Mouse (Mus musculus): ENCODE results near the gene Sphk1. TPM values are rescaled to one million over a fixed set of nuclear protein-coding genes. Genes with fewer than 3 reads are reported as not detected.

Sphk1 gene
- polyA plus RNA-seq, 1 experiment from 2014 or later, result 15.3 TPM

GRCm38 (mm10) chr11:116532810-116533338, 2.1 kb downstream of the Sphk1 start:
- Histone ChIP-seq H3K4me2 (ENCODE audit: low read depth, low read length) (peak overlapping the region; percentile 97), H3K9me3 (replicated peaks; ENCODE audit: control insufficient read depth, low read length) (no peaks in the 10 kb centered on the region), H3K9ac (ENCODE audit: low read length) (peak overlapping the region; percentile 78), H3K27ac (ENCODE audit: low read length) (peak overlapping the region; percentile 74), H3K36me3 (ENCODE audit: control insufficient read depth, insufficient read depth, low read length) (no peaks in the 10 kb centered on the region), H3K27me3 (ENCODE audit: control insufficient read depth, insufficient read depth, low read length) (peaks cover 9% of the 10 kb centered on the region), H3K4me1 (ENCODE audit: control insufficient read depth, insufficient read depth, low read length) (peaks cover 35% of the 10 kb centered on the region), H3K4me3 (replicated peaks; ENCODE audit: low read length) (peak overlapping the region; percentile 65)
- ATAC-seq (ENCODE audit: insufficient read depth, low FRiP score), result peak; percentile 76
- WGBS, result under 1% methylated on average over 50 of the region's 50 CpGs

- ATAC-seq (ENCODE audit: insufficient read depth, low FRiP score), result peak; percentile 38; the same call in 1 of the 2 replicates
- WGBS, result under 1% methylated on average over 63 of the region's 63 CpGs
- Histone ChIP-seq H3K27me3 (ENCODE audit: control insufficient read depth, insufficient read depth, low read length) (peaks cover 9% of the 10 kb centered on the region), H3K36me3 (ENCODE audit: control insufficient read depth, insufficient read depth, low read length) (no peaks in the 10 kb centered on the region), H3K27ac (ENCODE audit: low read length) (peak overlapping the region; percentile 74), H3K4me2 (ENCODE audit: low read depth, low read length) (peak overlapping the region; percentile 97), H3K4me1 (ENCODE audit: control insufficient read depth, insufficient read depth, low read length) (peaks cover 35% of the 10 kb centered on the region), H3K9ac (ENCODE audit: low read length) (peak overlapping the region; percentile 78), H3K4me3 (replicated peaks; ENCODE audit: low read length) (peak overlapping the region; percentile 65), H3K9me3 (replicated peaks; ENCODE audit: control insufficient read depth, low read length) (no peaks in the 10 kb centered on the region)
These were observed 2.8 kb downstream of the Sphk1 start for GRCm38 (mm10) chr11:116533341-116534153.

- H3K27ac ChIP-seq (ENCODE audit: low read length), result no peak overlapping the region
- H3K4me2 ChIP-seq (ENCODE audit: low read depth, low read length), result peak overlapping the region; percentile 97
- H3K27me3 ChIP-seq (ENCODE audit: control insufficient read depth, insufficient read depth, low read length), result peaks cover 9% of the 10 kb centered on the region
- H3K36me3 ChIP-seq (ENCODE audit: control insufficient read depth, insufficient read depth, low read length), result no peaks in the 10 kb centered on the region
- no peaks in the 10 kb centered on the region for H3K9me3 ChIP-seq (replicated peaks; ENCODE audit: control insufficient read depth, low read length)
- H3K4me1 ChIP-seq (ENCODE audit: control insufficient read depth, insufficient read depth, low read length), result peaks cover 35% of the 10 kb centered on the region
- ATAC-seq (ENCODE audit: insufficient read depth, low FRiP score), result peak; percentile 59
- H3K9ac ChIP-seq (ENCODE audit: low read length), result peak overlapping the region; percentile 78
- 15% methylated on average over 20 of the region's 20 CpGs for WGBS
- H3K4me3 ChIP-seq (replicated peaks; ENCODE audit: low read length), result peak overlapping the region; percentile 65
These were observed 3.6 kb downstream of the Sphk1 start for GRCm38 (mm10) chr11:116534154-116534865.

GRCm38 (mm10) chr11:116536685-116537084, 6.0 kb downstream of the Sphk1 start:
- Histone ChIP-seq H3K36me3 (ENCODE audit: control insufficient read depth, insufficient read depth, low read length) (no peaks in the 10 kb centered on the region), H3K4me3 (replicated peaks; ENCODE audit: low read length) (no peak overlapping the region), H3K9ac (ENCODE audit: low read length) (no peak overlapping the region), H3K4me2 (ENCODE audit: low read depth, low read length) (no peak overlapping the region), H3K9me3 (replicated peaks; ENCODE audit: control insufficient read depth, low read length) (no peaks in the 10 kb centered on the region), H3K27ac (ENCODE audit: low read length) (no peak overlapping the region), H3K4me1 (ENCODE audit: control insufficient read depth, insufficient read depth, low read length) (peaks cover 16% of the 10 kb centered on the region), H3K27me3 (ENCODE audit: control insufficient read depth, insufficient read depth, low read length) (peaks cover 9% of the 10 kb centered on the region; the same call in 1 of the 2 replicates)
- 90% methylated on average over 7 of the region's 7 CpGs for WGBS
- no peak for ATAC-seq (ENCODE audit: insufficient read depth, low FRiP score)

GRCm38 (mm10) chr11:116537388-116537787, 6.7 kb downstream of the Sphk1 start:
- H3K9me3 ChIP-seq (replicated peaks; ENCODE audit: control insufficient read depth, low read length), result no peaks in the 10 kb centered on the region
- WGBS, result 66% methylated on average over 5 of the region's 5 CpGs
- peaks cover 9% of the 10 kb centered on the region for H3K4me1 ChIP-seq (ENCODE audit: control insufficient read depth, insufficient read depth, low read length)
- H3K4me3 ChIP-seq (replicated peaks; ENCODE audit: low read length), result no peak overlapping the region
- no peak overlapping the region for H3K9ac ChIP-seq (ENCODE audit: low read length)
- H3K36me3 ChIP-seq (ENCODE audit: control insufficient read depth, insufficient read depth, low read length), result no peaks in the 10 kb centered on the region
- no peak overlapping the region for H3K4me2 ChIP-seq (ENCODE audit: low read depth, low read length)
- no peak overlapping the region for H3K27ac ChIP-seq (ENCODE audit: low read length)
- no peak for ATAC-seq (ENCODE audit: insufficient read depth, low FRiP score)
- peaks cover 4% of the 10 kb centered on the region; the same call in 1 of the 2 replicates for H3K27me3 ChIP-seq (ENCODE audit: control insufficient read depth, insufficient read depth, low read length)

- WGBS, result 83% methylated on average over 12 of the region's 12 CpGs
- no peak for ATAC-seq (ENCODE audit: insufficient read depth, low FRiP score)
- H3K36me3 ChIP-seq (ENCODE audit: control insufficient read depth, insufficient read depth, low read length), result 0 out of 2 replicates have a peak, but pooled peaks cover under 1% of the 10 kb centered on the region
These were observed 7.5 kb downstream of the Sphk1 start for GRCm38 (mm10) chr11:116538142-116538735.

GRCm38 (mm10) chr11:116541183-116541582, 10.5 kb downstream of the Sphk1 start:
- no peaks in the 10 kb centered on the region for H3K27me3 ChIP-seq (ENCODE audit: control insufficient read depth, insufficient read depth, low read length)
- no peak overlapping the region for H3K9ac ChIP-seq (ENCODE audit: low read length)
- WGBS, result 94% methylated on average over 11 of the region's 11 CpGs
- no peak overlapping the region for H3K27ac ChIP-seq (ENCODE audit: low read length)
- H3K4me1 ChIP-seq (ENCODE audit: control insufficient read depth, insufficient read depth, low read length), result no peaks in the 10 kb centered on the region
- no peak overlapping the region for H3K4me3 ChIP-seq (replicated peaks; ENCODE audit: low read length)
- peaks cover 15% of the 10 kb centered on the region for H3K36me3 ChIP-seq (ENCODE audit: control insufficient read depth, insufficient read depth, low read length)
- ATAC-seq (ENCODE audit: insufficient read depth, low FRiP score), result no peak
- H3K4me2 ChIP-seq (ENCODE audit: low read depth, low read length), result no peak overlapping the region
- H3K9me3 ChIP-seq (replicated peaks; ENCODE audit: control insufficient read depth, low read length), result no peaks in the 10 kb centered on the region

More at GRCm38 (mm10) chr11:116538142-116538735, 7.5 kb downstream of the Sphk1 start:
- no peak overlapping the region for H3K9ac ChIP-seq (ENCODE audit: low read length)
- no peak overlapping the region for H3K4me2 ChIP-seq (ENCODE audit: low read depth, low read length)
- peaks cover 8% of the 10 kb centered on the region for H3K4me1 ChIP-seq (ENCODE audit: control insufficient read depth, insufficient read depth, low read length)
- peaks cover 4% of the 10 kb centered on the region; the same call in 1 of the 2 replicates for H3K27me3 ChIP-seq (ENCODE audit: control insufficient read depth, insufficient read depth, low read length)
- H3K27ac ChIP-seq (ENCODE audit: low read length), result no peak overlapping the region
- H3K9me3 ChIP-seq (replicated peaks; ENCODE audit: control insufficient read depth, low read length), result no peaks in the 10 kb centered on the region
- no peak overlapping the region for H3K4me3 ChIP-seq (replicated peaks; ENCODE audit: low read length)

- WGBS, result 86% methylated on average over 4 of the region's 4 CpGs
- ATAC-seq (ENCODE audit: insufficient read depth, low FRiP score), result no peak
- no peak overlapping the region for H3K9ac ChIP-seq (ENCODE audit: low read length)
- H3K9me3 ChIP-seq (replicated peaks; ENCODE audit: control insufficient read depth, low read length), result no peaks in the 10 kb centered on the region
- no peak overlapping the region for H3K4me2 ChIP-seq (ENCODE audit: low read depth, low read length)
- H3K36me3 ChIP-seq (ENCODE audit: control insufficient read depth, insufficient read depth, low read length), result peaks cover 20% of the 10 kb centered on the region
- H3K27me3 ChIP-seq (ENCODE audit: control insufficient read depth, insufficient read depth, low read length), result no peaks in the 10 kb centered on the region
- H3K27ac ChIP-seq (ENCODE audit: low read length), result no peak overlapping the region
- H3K4me3 ChIP-seq (replicated peaks; ENCODE audit: low read length), result no peak overlapping the region
- no peaks in the 10 kb centered on the region for H3K4me1 ChIP-seq (ENCODE audit: control insufficient read depth, insufficient read depth, low read length)
These were observed 12.4 kb downstream of the Sphk1 start for GRCm38 (mm10) chr11:116543110-116543509.

Measured in stomach, embryonic 16.5 days (tissue).